Mouse (Mus musculus): ENCODE measurements at regions not wholly inside any gene's neighbourhood (a gene's known extent, or its start where the extent isn't known, plus 50 kb on each side); places are given as distances from the start of the nearest gene placed in this dataset.
"Not testable (repeated sequence)": the region's sequence is repeated elsewhere in the genome, so short reads cannot be mapped to it uniquely, and the experiment has no call there.

DNA sequence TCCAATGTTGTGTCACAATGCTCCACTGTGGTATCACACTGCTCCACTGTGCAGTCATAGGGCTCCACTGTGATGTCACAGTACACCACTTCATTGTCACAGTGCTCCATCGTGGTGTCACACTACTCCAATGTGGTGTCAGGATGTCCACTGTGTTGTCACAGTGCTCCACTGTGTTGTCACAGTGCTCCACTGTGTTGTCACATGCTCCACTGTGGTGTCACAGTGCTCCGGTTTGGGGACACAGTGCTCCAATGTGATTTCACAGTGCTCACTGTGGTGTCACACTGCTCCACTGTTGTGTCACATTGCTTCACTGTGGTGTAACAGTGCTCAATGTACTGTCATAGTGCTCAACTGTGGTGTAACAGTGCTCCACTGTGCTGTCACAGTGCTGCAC, 108.1 kb upstream of the Scaf8 start:
- no peak for TF ChIP-seq CTCF (conservative IDR thresholded peaks at IDR 0.05)
- no peak overlapping the region for H3K27ac ChIP-seq
- H3K4me3 ChIP-seq, result no peak overlapping the region
- no peak for DNase-seq (ENCODE audit: low spot score in 2 of 2)

DNA sequence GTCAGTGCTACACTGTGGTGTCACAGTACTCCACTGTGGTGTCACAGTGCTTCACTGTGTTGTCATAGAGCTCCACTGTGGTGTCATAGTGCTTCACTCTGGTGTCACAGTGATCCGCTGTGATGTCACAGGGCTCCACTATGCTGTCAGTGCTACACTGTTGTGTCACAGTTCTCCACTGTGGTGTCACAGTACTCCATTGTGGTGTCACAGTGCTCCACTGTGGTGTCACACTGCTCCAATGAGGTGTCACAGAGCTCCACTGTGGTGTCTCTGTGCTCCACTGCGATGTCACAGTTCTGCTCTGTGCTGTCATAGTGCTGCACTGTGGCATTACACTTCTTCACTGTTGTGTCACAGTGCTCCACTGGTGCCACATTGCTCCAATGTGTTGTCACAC, 107.5 kb upstream of the Scaf8 start:
- DNase-seq (ENCODE audit: low spot score in 2 of 2), result no peak
- H3K4me3 ChIP-seq, result no peak overlapping the region
- H3K27ac ChIP-seq, result no peak overlapping the region
- no peak for TF ChIP-seq CTCF (conservative IDR thresholded peaks at IDR 0.05)

DNA sequence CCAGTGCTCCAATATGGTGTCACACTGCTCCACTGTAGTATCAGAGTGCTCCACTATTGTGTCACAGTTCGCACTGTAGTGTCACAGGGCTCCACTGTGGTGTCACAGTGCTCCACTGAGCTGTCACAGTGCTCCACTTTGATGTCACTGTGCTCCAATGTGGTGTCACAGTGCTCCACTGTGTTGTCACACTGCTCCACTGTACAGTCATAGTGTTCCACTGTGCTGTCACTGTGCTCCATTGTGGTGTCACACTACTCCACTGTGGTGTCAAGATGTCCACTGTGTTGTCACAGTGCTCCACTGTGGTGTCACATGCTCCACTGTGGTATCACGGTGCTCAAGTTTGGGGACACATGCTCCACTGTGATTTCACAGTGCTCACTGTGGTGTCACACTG, 104.8 kb upstream of the Scaf8 start:
- no peak overlapping the region for H3K4me3 ChIP-seq
- no peak for DNase-seq (ENCODE audit: low spot score in 2 of 2)
- no peak for TF ChIP-seq CTCF (conservative IDR thresholded peaks at IDR 0.05)
- H3K27ac ChIP-seq, result no peak overlapping the region

DNA sequence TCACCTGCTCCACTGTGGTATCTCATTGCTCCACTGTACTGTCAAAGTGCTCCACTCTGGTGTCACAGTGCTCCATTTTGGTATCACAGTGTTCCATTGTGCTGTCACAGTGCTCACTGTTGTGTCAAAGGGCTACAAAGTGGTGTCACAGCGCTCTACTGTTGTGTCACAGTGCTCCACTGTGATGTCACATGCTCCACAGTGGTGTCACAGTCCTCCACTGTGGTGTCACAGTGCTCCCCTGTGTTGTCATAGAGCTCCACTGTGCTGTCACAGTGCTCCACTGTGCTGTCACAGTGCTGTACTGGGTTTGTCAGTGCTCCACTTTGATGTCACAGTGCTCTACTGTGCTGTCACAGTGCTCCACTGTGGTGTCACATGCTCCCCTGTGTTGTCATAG, 102.7 kb upstream of the Scaf8 start:
- Histone ChIP-seq H3K4me3 (no peak overlapping the region), H3K27ac (no peak overlapping the region)
- no peak for TF ChIP-seq CTCF (conservative IDR thresholded peaks at IDR 0.05)
- no peak for DNase-seq (ENCODE audit: low spot score in 2 of 2)

- Histone ChIP-seq H3K27ac (no peak overlapping the region), H3K4me3 (no peak overlapping the region)
- DNase-seq (ENCODE audit: low spot score in 2 of 2), result no peak
- TF ChIP-seq CTCF (conservative IDR thresholded peaks at IDR 0.05), result no peak
Measured at GRCm38 (mm10) chr17:3019631-3020391, 95.0 kb upstream of the Scaf8 start.

DNA sequence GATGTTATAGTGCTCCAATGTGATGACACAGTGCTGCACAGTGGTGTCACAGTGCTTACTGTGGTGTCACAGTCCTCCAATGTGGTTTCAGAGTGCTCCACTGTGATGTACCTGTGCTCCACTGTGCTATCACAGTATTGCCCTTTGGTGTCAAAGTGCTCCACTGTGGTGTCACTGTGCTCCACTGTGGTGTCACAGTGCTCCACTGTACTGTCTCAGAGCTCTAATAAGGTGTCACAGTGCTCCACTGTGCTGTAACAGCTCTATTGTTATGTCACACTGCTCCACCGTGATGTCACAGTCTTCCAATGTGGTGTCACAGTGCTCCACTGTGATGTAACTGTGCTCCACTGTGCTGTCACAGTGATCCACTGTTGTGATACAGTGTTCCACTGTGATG, 94.4 kb upstream of the Scaf8 start:
- DNase-seq (ENCODE audit: low spot score in 2 of 2), result no peak
- H3K27ac ChIP-seq, result no peak overlapping the region
- H3K4me3 ChIP-seq, result no peak overlapping the region
- no peak for TF ChIP-seq CTCF (conservative IDR thresholded peaks at IDR 0.05)

- TF ChIP-seq CTCF (conservative IDR thresholded peaks at IDR 0.05), result no peak
- H3K27ac ChIP-seq, result no peak overlapping the region
- no peak for DNase-seq (ENCODE audit: low spot score in 2 of 2)
- H3K4me3 ChIP-seq, result no peak overlapping the region
Measured at GRCm38 (mm10) chr17:3022245-3022935, 92.4 kb upstream of the Scaf8 start.

- not testable (repeated sequence) for H3K27ac ChIP-seq; H3K4me3 ChIP-seq; DNase-seq (ENCODE audit: low spot score in 2 of 2)
Measured at GRCm38 (mm10) chr17:3022936-3023247, 91.9 kb upstream of the Scaf8 start.

DNA sequence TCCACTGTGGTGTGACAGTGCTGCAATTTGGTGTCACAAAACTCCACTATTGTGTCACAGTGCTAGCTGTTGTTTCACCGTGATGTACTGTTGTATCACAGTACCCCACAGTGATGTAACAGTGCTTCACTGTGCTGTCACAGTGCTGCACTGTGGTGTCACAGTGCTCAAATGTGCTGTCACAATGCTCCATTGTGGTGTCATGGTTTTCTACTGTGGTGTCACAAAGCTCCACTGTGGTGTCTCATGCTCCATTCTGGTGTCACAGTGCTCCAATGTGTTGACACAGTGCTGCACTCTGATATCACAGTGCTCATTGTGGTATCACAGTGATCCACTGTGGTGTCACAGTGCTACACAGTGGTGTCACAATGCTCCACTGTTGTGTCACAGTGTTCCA, 91.3 kb upstream of the Scaf8 start:
- Histone ChIP-seq H3K4me3 (no peak overlapping the region), H3K27ac (no peak overlapping the region)
- no peak for TF ChIP-seq CTCF (conservative IDR thresholded peaks at IDR 0.05)
- no peak for DNase-seq (ENCODE audit: low spot score in 2 of 2)

- not testable (repeated sequence) for DNase-seq (ENCODE audit: low spot score in 2 of 2); H3K4me3 ChIP-seq; H3K27ac ChIP-seq
Measured at GRCm38 (mm10) chr17:3026859-3027258, 87.9 kb upstream of the Scaf8 start.

DNA sequence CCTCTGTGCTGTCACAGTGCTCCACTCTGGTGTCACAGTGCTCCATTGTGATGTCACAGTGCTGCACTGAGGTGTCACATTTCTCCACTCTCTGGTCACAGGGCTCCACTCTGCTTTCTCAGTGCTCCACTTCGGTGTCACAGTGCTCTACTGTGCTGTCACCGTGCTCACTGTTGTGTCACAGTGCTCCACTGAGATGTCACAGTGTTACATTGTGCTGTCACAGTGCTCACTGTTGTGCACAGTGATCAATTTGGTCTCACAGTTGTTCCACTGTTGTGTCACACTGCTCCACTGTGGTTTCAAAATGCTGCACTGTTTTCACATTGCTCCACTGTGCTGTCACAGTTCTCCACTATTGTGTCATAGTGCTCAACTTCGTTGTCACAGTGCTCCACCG, 87.4 kb upstream of the Scaf8 start:
- TF ChIP-seq CTCF (conservative IDR thresholded peaks at IDR 0.05), result no peak
- no peak for DNase-seq (ENCODE audit: low spot score in 2 of 2)

GRCm38 (mm10) chr17:3029750-3030149, 85.0 kb upstream of the Scaf8 start:
- DNase-seq (ENCODE audit: low spot score in 2 of 2); H3K27ac ChIP-seq; H3K4me3 ChIP-seq: not testable (repeated sequence)

More for the DNA sequence above, 87.4 kb upstream of the Scaf8 start:
- H3K4me3 ChIP-seq, result no peak overlapping the region
- no peak overlapping the region for H3K27ac ChIP-seq

GRCm38 (mm10) chr17:3035099-3035498, 79.7 kb upstream of the Scaf8 start:
- Histone ChIP-seq H3K27ac (no peak overlapping the region), H3K4me3 (no peak overlapping the region)
- no peak for DNase-seq (ENCODE audit: low spot score in 2 of 2)
- TF ChIP-seq CTCF (conservative IDR thresholded peaks at IDR 0.05), result no peak

DNA sequence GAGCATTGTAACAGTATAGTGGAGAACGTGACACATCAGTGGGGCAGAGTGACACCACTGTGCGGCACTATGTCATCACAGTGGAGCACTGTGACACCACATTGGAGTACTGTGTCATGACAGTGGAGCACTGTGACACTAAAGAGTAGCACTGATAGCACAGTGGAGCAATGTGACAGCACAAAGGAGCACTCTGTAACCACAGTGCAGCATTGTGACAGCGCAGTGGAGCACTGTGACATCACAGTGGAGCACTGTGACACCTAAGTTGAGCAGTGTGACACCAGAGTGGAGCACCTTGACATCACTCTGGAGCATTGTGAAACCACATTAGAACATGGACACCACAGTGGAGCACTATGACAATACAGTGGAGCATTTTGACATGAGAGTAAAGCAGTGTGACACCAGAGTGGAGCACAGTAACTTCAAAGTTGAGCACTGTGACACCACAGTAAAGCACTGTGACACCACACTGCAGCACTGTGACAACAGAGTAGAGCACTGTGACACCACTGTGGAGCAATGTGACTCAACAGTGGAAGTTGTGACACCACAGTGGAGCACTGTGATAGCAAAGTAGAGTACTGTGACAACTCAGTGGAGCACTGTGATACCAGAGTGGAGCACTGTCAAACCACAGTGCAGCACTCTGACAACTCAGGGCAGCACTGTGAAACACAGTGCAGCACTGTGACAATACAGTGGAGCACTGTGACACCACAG, 77.5 kb upstream of the Scaf8 start:
- Histone ChIP-seq H3K27ac (no peak overlapping the region), H3K4me3 (no peak overlapping the region)
- no peak for TF ChIP-seq CTCF (conservative IDR thresholded peaks at IDR 0.05)
- no peak for DNase-seq (ENCODE audit: low spot score in 2 of 2)
